Mouse (Mus musculus): ENCODE measurements around the gene Apol6. TPM values are rescaled to one million over a fixed set of nuclear protein-coding genes. Genes with fewer than 3 reads are reported as not detected.

Gene Apol6
- not detected for polyA plus RNA-seq (2017; shearing (Covaris generic))

GRCm38 (mm10) chr15:77044597-77045320 lies at the start of gene Apol6:
Gene Apol6 (plus strand): TSS chr15:77044729.

GRCm38 (mm10) chr15:77050570-77050969 lies 6.0 kb downstream of the Apol6 start, which contains the start of gene Mb:
Gene Mb (minus strand): TSS chr15:77050670.

Other genes starting within 250 kb of the Apol6 start
- 24.6 TPM for gene Zfp251, start 173.3 kb upstream of the Apol6 start, polyA plus RNA-seq (2017; shearing (Covaris generic))
- 21.6 TPM for gene Zfp7, start 165.5 kb upstream of the Apol6 start, polyA plus RNA-seq (2017; shearing (Covaris generic))
- gene Gm49527, start 165.4 kb upstream of the Apol6 start, polyA plus RNA-seq (2017; shearing (Covaris generic)): 1.5 TPM
- gene Zfp647, start 119.3 kb upstream of the Apol6 start, polyA plus RNA-seq (2017; shearing (Covaris generic)): 2.0 TPM
- gene 1110038F14Rik, start 96.2 kb upstream of the Apol6 start, polyA plus RNA-seq (2017; shearing (Covaris generic)): 81.6 TPM
- not detected for gene Mb, start 5.9 kb downstream of the Apol6 start, polyA plus RNA-seq (2017; shearing (Covaris generic))